Mouse (Mus musculus) E14TG2a.4 (cell line): ENCODE results near the gene Ephb2.

Experiments
- CTCF ChIP-seq: conservative IDR thresholded peaks from 2 replicates; pipeline ENCODE4 v1.5.1; 2014; ENCODE audit warnings: low read length
- POU5F1 ChIP-seq: IDR thresholded peaks from 2 replicates; pipeline ENCODE4 v1.6.1; 2014; ENCODE audit warnings: low read length, borderline replicate concordance

DNA sequence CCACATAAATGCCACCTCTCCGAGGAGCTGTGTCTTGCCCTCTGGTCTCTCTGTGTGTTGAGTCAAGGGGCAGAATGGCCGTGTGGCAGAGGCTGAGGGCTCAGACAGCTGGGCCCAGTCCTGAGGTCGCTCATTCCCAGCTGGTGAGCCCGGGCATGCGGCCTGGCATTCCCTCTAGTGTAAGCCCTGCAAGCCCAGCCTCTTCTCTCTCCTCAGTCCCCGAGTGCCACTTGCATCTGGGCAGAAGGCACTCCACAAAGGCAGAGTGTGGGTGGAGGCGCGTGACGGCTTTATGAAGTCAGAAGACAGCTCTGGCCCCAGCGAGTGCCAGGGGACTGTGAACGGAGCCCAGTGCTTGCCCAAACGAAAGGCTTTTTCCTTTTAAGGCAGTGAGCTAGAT is 145.8 kb downstream of the Ephb2 start:
- TF ChIP-seq CTCF, result no peak
- TF ChIP-seq POU5F1, result no peak
